Mouse (Mus musculus) intestine, embryonic 14.5 days (tissue): ENCODE results near the gene Pitpnc1. TPM values are rescaled to one million over a fixed set of nuclear protein-coding genes. Genes with fewer than 3 reads are reported as not detected.

ENCODE experiments used
- ATAC-seq: fragments of 200-750 bp; cut with Nextera tagmentation; replicated peaks from 2 replicates; pipeline ENCODE4 v1.8.0; 2017; ENCODE audit warnings: low read depth, moderate number of reproducible peaks, moderate TSS enrichment, moderate library complexity; ENCODE audit not compliant: low FRiP score, low TSS enrichment
- DNase-seq: peaks from one replicate; pipeline ENCODE4 v3.0.0-alpha.2; 2018; ENCODE audit warnings: low spot score
- H3K27ac ChIP-seq: fragments of 300-500 bp; sonication (generic); 2 replicates; pipeline ENCODE4 v1.5.1; 2014; ENCODE audit warnings: low read depth, mild to moderate bottlenecking, control low read depth
- H3K27me3 ChIP-seq: fragments of 300-500 bp; sonication (generic); replicated peaks from 2 replicates; pipeline ENCODE4 v1.6.1; 2014; ENCODE audit warnings: low read length, control low read depth; ENCODE audit not compliant: control insufficient read depth, insufficient read depth
- H3K36me3 ChIP-seq: fragments of 300-500 bp; sonication (generic); 2 replicates; pipeline ENCODE4 v1.6.1; 2014; ENCODE audit warnings: low read length, control low read depth; ENCODE audit not compliant: control insufficient read depth, insufficient read depth
- H3K4me1 ChIP-seq: fragments of 300-500 bp; sonication (generic); replicated peaks from 2 replicates; pipeline ENCODE4 v1.6.1; 2014; ENCODE audit warnings: low read length, control low read depth, mixed read lengths; ENCODE audit not compliant: control insufficient read depth, insufficient read depth
- H3K4me2 ChIP-seq: fragments of 300-500 bp; sonication (generic); 2 replicates; pipeline ENCODE4 v1.6.1; 2014; ENCODE audit warnings: low read length
- H3K4me3 ChIP-seq: fragments of 300-500 bp; sonication (generic); 2 replicates; pipeline ENCODE4 v1.5.1; 2014; ENCODE audit warnings: low read depth, low read length, control low read depth, mixed read lengths
- H3K9ac ChIP-seq: fragments of 300-500 bp; sonication (generic); 2 replicates; pipeline ENCODE4 v1.6.1; 2014; ENCODE audit warnings: mild to moderate bottlenecking, low read length
- H3K9me3 ChIP-seq: fragments of 300-500 bp; sonication (generic); 2 replicates; pipeline ENCODE4 v1.6.1; 2016; ENCODE audit warnings: low read length, control low read depth; ENCODE audit not compliant: control insufficient read depth
- WGBS: fragments of 180-500 bp; shearing (Covaris S2); extraction: QIAGEN DNeasy Blood & Tissue Kit; methylation state at CpG from one replicate; pipeline ENCODE4 v1.1.7; 2014; 5-methylcytosine and 5-hydroxymethylcytosine counted together
- polyA plus RNA-seq: library from polyadenylated mRNA; unstranded; fragments of >200 nt; fragmentation: Nextera tagmentation; extraction: Ambion mirVana; gene quantifications from 2 replicates; pipeline ENCODE4 v1.2.1, GENCODE M21; 2014

Gene Pitpnc1
- polyA plus RNA-seq, 1 experiment from 2014 or later = 18.2 TPM

DNA sequence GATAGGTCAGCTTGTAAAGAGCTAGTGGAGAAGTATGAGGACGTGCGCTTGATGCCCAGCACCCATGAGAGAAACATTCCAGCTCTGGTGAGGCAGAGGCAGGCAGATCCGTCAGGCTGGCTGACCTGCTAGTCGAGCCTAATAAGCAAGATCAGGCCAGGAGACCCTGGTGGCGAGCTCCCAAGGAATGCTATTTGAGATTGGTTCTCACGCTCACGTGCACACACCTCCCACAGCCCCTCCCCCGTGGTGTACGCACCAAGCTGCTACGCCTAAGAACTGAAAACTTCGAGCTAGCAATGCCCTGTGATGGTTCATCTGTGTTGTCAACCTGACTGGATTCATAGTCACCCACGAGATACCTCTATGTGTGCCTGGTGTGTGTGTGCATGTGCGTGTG, 148.3 kb downstream of the Pitpnc1 start:
- no peak overlapping the region for H3K4me2 ChIP-seq
- ATAC-seq (no peak), DNase-seq (no peak)
- H3K27me3 ChIP-seq = no peaks in the 10 kb centered on the region
- H3K4me3 ChIP-seq = no peak overlapping the region
- no peak overlapping the region for H3K9ac ChIP-seq
- H3K4me1 ChIP-seq = 0 out of 2 replicates have a peak, but pooled peaks cover 3% of the 10 kb centered on the region
- no peaks in the 10 kb centered on the region for H3K9me3 ChIP-seq
- 89% methylated on average over 13 of the region's 13 CpGs for WGBS
- H3K36me3 ChIP-seq = no peaks in the 10 kb centered on the region
- peak overlapping the region; percentile 65; the same call in 1 of the 2 replicates for H3K27ac ChIP-seq

DNA sequence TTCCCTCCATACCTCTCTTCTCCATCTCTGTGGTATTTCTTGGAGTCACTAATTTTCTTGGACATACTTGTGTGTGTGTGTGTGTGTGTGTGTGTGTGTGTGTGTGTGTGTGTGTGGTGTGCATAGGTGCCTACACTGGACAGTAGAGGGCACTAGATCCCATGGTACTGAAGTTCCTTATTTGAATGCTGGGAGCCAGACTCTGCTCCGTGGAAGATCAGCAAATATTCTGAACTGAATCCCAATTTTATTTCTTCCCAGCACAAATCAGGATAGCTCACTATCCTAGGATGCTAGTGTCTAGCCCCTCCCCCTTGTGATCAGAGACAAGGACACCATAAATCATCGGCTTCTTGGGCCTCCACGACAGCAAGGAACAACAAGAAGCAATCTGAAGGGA, 148.7 kb downstream of the Pitpnc1 start:
- Histone ChIP-seq H3K4me1 (0 out of 2 replicates have a peak, but pooled peaks cover 3% of the 10 kb centered on the region), H3K27me3 (no peaks in the 10 kb centered on the region), H3K4me2 (no peak overlapping the region), H3K4me3 (no peak overlapping the region), H3K9ac (no peak overlapping the region), H3K27ac (no peak overlapping the region), H3K36me3 (no peaks in the 10 kb centered on the region), H3K9me3 (no peaks in the 10 kb centered on the region)
- no peak for DNase-seq
- 90% methylated on average over 3 of the region's 3 CpGs for WGBS
- ATAC-seq = no peak

- Histone ChIP-seq H3K9ac (no peak overlapping the region), H3K27ac (no peak overlapping the region), H3K4me3 (no peak overlapping the region), H3K4me2 (no peak overlapping the region), H3K4me1 (0 out of 2 replicates have a peak, but pooled peaks cover 3% of the 10 kb centered on the region), H3K9me3 (no peaks in the 10 kb centered on the region), H3K36me3 (no peaks in the 10 kb centered on the region), H3K27me3 (no peaks in the 10 kb centered on the region)
- ATAC-seq (no peak), DNase-seq (no peak)
- WGBS = 52% methylated on average over 10 of the region's 10 CpGs
These were observed 150.6 kb downstream of the Pitpnc1 start for GRCm38 (mm10) chr11:107319861-107320260.

DNA sequence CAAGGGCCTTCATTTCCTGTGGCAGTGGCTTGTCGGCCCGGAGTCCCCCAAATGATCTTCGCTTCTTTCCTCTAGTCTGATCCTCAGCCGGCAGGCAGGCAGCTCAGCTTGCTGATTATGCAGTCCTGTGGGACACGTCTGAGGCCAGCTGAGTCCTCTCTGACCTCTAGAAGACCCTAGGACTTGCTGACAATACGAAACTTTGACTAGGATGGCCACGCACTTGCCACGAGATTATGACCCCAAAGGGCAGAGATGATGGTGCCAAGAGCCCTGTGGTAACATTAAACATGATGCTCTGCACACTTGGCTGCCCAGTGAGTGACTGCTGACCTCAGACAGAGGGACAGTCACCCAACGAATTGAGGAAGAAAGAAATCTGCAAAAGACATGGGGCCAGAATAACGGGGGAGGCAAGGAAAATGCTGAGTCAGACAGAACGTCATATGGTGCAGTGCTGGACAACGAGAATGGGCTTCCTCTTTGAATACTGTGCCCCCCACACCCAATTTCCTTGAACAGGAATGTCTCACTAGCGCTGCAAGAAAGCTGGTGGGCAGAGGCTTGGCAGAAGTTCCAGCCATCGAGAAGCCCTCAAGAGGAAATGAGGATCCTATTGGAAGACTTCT, 152.7 kb downstream of the Pitpnc1 start:
- ATAC-seq (no peak), DNase-seq (no peak)
- H3K9ac ChIP-seq = no peak overlapping the region
- H3K4me1 ChIP-seq = no peaks in the 10 kb centered on the region
- no peak overlapping the region for H3K4me2 ChIP-seq
- no peak overlapping the region for H3K4me3 ChIP-seq
- H3K27ac ChIP-seq = no peak overlapping the region
- no peaks in the 10 kb centered on the region for H3K27me3 ChIP-seq
- 63% methylated on average over 14 of the region's 14 CpGs for WGBS
- H3K36me3 ChIP-seq = no peaks in the 10 kb centered on the region
- H3K9me3 ChIP-seq = no peaks in the 10 kb centered on the region

GRCm38 (mm10) chr11:107315475-107315874, 155.0 kb downstream of the Pitpnc1 start:
- Histone ChIP-seq H3K4me2 (no peak overlapping the region), H3K4me1 (no peaks in the 10 kb centered on the region), H3K27ac (peak overlapping the region; percentile 22; the same call in 1 of the 2 replicates), H3K36me3 (no peaks in the 10 kb centered on the region), H3K4me3 (no peak overlapping the region), H3K9ac (no peak overlapping the region), H3K27me3 (no peaks in the 10 kb centered on the region), H3K9me3 (no peaks in the 10 kb centered on the region)
- no peak for ATAC-seq
- 73% methylated on average over 15 of the region's 15 CpGs for WGBS
- no peak for DNase-seq

DNA sequence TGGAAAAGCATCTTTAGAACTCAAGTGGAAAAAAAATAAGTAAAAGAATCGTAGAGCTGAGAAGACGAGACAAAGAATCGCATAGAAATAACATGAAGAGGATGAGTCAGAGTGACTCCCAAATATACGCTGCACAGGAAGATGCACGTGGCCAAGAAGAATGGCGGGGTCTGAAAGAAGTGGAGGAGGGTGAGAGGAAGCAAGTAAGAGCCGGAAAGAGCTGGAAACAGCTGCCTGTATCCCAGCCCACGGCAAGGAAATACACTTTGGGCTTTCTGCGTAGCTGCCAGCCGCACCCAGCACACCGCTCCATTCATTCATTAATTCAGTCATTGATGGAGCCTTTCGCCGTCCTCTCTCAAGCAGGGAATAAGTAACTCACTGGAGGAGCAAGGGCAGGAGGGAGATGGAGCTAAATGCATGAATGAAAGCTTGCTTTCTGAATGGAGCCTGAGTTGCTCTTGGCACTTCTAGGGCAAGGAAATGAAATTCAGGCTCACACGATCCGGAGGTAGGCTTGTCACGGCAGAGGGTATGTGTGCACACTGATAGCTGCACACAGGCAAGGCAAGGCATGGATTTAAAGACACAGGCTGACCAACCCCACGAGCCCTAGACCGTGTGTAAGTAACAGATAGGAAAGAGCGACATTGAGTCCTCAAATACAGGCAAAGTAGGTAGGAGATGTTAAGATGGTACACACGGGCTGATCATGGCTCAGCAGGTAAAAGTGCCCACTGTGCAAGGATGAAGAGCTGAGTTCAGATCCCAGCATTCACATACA, 160.0 kb downstream of the Pitpnc1 start:
- Histone ChIP-seq H3K4me1 (no peaks in the 10 kb centered on the region; the same call in 1 of the 2 replicates), H3K27me3 (no peaks in the 10 kb centered on the region), H3K9me3 (no peaks in the 10 kb centered on the region), H3K9ac (no peak overlapping the region), H3K27ac (no peak overlapping the region), H3K36me3 (no peaks in the 10 kb centered on the region), H3K4me2 (no peak overlapping the region), H3K4me3 (no peak overlapping the region)
- DNase-seq = no peak
- ATAC-seq = no peak
- 68% methylated on average over 20 of the region's 20 CpGs for WGBS

DNA sequence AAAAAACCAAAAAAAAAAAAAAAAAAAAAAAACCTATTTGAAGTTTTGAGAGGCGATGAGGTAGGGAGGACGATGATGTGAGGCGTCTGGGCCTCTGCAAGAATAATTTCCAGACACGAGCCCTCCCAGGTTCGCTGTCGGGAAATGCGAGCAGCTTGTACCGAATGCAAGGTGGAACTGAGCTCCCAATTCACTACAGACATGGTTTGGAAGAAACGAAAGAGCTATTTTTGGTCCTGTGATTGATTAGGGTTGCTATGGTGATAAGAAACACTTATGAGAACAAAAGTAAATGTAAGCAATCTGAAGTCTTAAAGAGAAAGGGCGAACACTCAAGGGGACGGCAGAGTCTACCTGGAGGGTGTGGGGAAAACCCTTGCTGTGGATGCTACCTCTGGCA, 164.3 kb downstream of the Pitpnc1 start:
- no peak overlapping the region for H3K27ac ChIP-seq
- 46% methylated on average over 11 of the region's 11 CpGs for WGBS
- no peaks in the 10 kb centered on the region for H3K36me3 ChIP-seq
- no peak overlapping the region for H3K4me2 ChIP-seq
- DNase-seq = no peak
- ATAC-seq = no peak
- no peak overlapping the region for H3K9ac ChIP-seq
- H3K4me1 ChIP-seq = no peaks in the 10 kb centered on the region; the same call in 1 of the 2 replicates
- H3K27me3 ChIP-seq = no peaks in the 10 kb centered on the region
- H3K4me3 ChIP-seq = no peak overlapping the region
- no peaks in the 10 kb centered on the region for H3K9me3 ChIP-seq

DNA sequence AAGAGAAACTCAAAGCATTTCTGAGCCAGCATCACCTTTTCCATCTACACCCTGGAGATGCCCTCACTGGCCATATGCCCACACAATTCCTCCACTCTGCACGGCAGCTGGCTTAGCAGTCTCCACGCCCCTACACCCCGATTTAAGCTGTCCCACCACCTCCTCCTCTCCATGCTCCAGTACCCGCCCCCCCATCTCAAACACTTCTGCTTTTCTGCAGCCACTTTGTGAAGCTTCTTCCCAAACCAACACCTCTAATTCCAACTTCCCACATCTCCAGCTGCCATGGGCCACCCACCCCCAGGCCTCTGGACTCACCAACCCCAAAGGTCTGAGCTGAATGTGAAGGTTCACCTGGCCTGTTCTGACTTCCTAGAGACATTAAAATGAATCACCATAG, 168.4 kb downstream of the Pitpnc1 start:
- no peak for DNase-seq
- peaks cover 7% of the 10 kb centered on the region; the same call in 1 of the 2 replicates for H3K9me3 ChIP-seq
- ATAC-seq = no peak
- no peak overlapping the region for H3K27ac ChIP-seq
- H3K9ac ChIP-seq = no peak overlapping the region
- WGBS = 89% methylated on average over 4 of the region's 4 CpGs
- H3K4me1 ChIP-seq = no peaks in the 10 kb centered on the region; the same call in 1 of the 2 replicates
- H3K27me3 ChIP-seq = no peaks in the 10 kb centered on the region
- no peak overlapping the region for H3K4me2 ChIP-seq
- H3K36me3 ChIP-seq = no peaks in the 10 kb centered on the region
- no peak overlapping the region for H3K4me3 ChIP-seq
